Mouse (Mus musculus) hindbrain, embryonic 14.5 days (tissue): ENCODE data around the gene Prl8a6. TPM values are rescaled to one million over a fixed set of nuclear protein-coding genes. Genes with fewer than 3 reads are reported as not detected.

Source experiments
- ATAC-seq: fragments of 200-750 bp; cut with Nextera tagmentation; 2 replicates; pipeline ENCODE4 v1.8.0; 2017; ENCODE audit warnings: moderate number of reproducible peaks, mild to moderate bottlenecking, moderate TSS enrichment, moderate library complexity; ENCODE audit not compliant: low FRiP score
- DNase-seq: peaks from one replicate; pipeline ENCODE4 v3.0.0-alpha.2; 2015; ENCODE audit warnings: low spot score
- H3K27ac ChIP-seq: fragments of 300-500 bp; sonication (generic); 2 replicates; pipeline ENCODE4 v1.5.1; 2014; ENCODE audit warnings: mild to moderate bottlenecking, moderate library complexity
- H3K27me3 ChIP-seq: fragments of 300-500 bp; sonication (generic); 2 replicates; pipeline ENCODE4 v1.6.1; 2014; ENCODE audit warnings: mild to moderate bottlenecking, low read length, mixed read lengths; ENCODE audit not compliant: control insufficient read depth, insufficient read depth
- H3K36me3 ChIP-seq: fragments of 300-500 bp; sonication (generic); replicated peaks from 2 replicates; pipeline ENCODE4 v1.6.1; 2014; ENCODE audit not compliant: control insufficient read depth, insufficient read depth
- H3K4me1 ChIP-seq: fragments of 300-500 bp; sonication (generic); replicated peaks from 2 replicates; pipeline ENCODE4 v1.6.1; 2014; ENCODE audit warnings: antibody characterized with exemption, low read length, mixed read lengths; ENCODE audit not compliant: control insufficient read depth, insufficient read depth
- H3K4me2 ChIP-seq: fragments of 300-500 bp; sonication (generic); replicated peaks from 2 replicates; pipeline ENCODE4 v1.6.1; 2014; ENCODE audit warnings: mild to moderate bottlenecking, moderate library complexity
- H3K4me3 ChIP-seq: fragments of 300-500 bp; sonication (generic); replicated peaks from 2 replicates; pipeline ENCODE4 v1.5.1; 2014; ENCODE audit warnings: mild to moderate bottlenecking, low read length
- H3K9ac ChIP-seq: fragments of 300-500 bp; sonication (generic); 2 replicates; pipeline ENCODE4 v1.6.1; 2014
- H3K9me3 ChIP-seq: fragments of 300-500 bp; sonication (generic); 2 replicates; pipeline ENCODE4 v1.6.1; 2016; ENCODE audit warnings: low read length; ENCODE audit not compliant: control insufficient read depth
- WGBS: fragments of 180-500 bp; shearing (Covaris S2); extraction: QIAGEN DNeasy Blood & Tissue Kit; methylation state at CpG from one replicate; pipeline ENCODE4 v1.1.7; 2014; 5-methylcytosine and 5-hydroxymethylcytosine counted together
- polyA plus RNA-seq: library from polyadenylated mRNA; unstranded; fragments of >200 nt; fragmentation: Nextera tagmentation; extraction: Ambion mirVana; gene quantifications from 2 replicates; pipeline ENCODE4 v1.2.1, GENCODE M21; 2014

The Prl8a6 gene
- polyA plus RNA-seq: not detected in 2 replicates

- Histone ChIP-seq H3K27ac (no peak within 1 kb of the TSS), H3K4me3 (no peak within 1 kb of the TSS), H3K9me3 (0 out of 2 replicates have a peak, but pooled peaks cover 3% of the 10 kb centered on the region), H3K27me3 (no peaks in the 10 kb centered on the region), H3K4me2 (no peak within 1 kb of the TSS), H3K4me1 (no peaks in the 10 kb centered on the region), H3K36me3 (no peaks in the 10 kb centered on the region), H3K9ac (no peak within 1 kb of the TSS)
- ATAC-seq: no peak
- DNase-seq: no peak
- 86% methylated on average over 3 of the region's 3 CpGs for WGBS
Observed at GRCm38 (mm10) chr13:27438588-27438987, at the start of gene Prl8a6. Gene Prl8a6, minus strand, starts transcription at chr13:27438688.

- ATAC-seq: no peak
- Histone ChIP-seq H3K9me3 (no peaks in the 10 kb centered on the region), H3K27me3 (no peaks in the 10 kb centered on the region), H3K4me2 (no peak overlapping the region), H3K4me3 (no peak overlapping the region), H3K4me1 (no peaks in the 10 kb centered on the region), H3K27ac (no peak overlapping the region), H3K36me3 (no peaks in the 10 kb centered on the region), H3K9ac (no peak overlapping the region)
- whole genome bisulfite sequencing: 79% methylated on average over 1 of the region's 1 CpGs
- DNase-seq: no peak
Observed at GRCm38 (mm10) chr13:27433159-27433558, 5.3 kb downstream of the Prl8a6 start.

- Histone ChIP-seq H3K4me1 (no peaks in the 10 kb centered on the region), H3K9me3 (no peaks in the 10 kb centered on the region), H3K36me3 (no peaks in the 10 kb centered on the region)
Observed at GRCm38 (mm10) chr13:27413640-27414039, 24.8 kb downstream of the Prl8a6 start.

GRCm38 (mm10) chr13:27399061-27399724 is 39.3 kb downstream of the Prl8a6 start:
- no peak overlapping the region for H3K4me3 ChIP-seq
- 86% methylated on average over 7 of the region's 7 CpGs for WGBS
- H3K27me3 ChIP-seq: no peaks in the 10 kb centered on the region
- H3K4me1 ChIP-seq: no peaks in the 10 kb centered on the region
- ATAC-seq: peak; percentile 85
- no peak overlapping the region for H3K9ac ChIP-seq
- no peaks in the 10 kb centered on the region for H3K36me3 ChIP-seq
- H3K9me3 ChIP-seq: no peaks in the 10 kb centered on the region
- H3K27ac ChIP-seq: no peak overlapping the region
- DNase-seq: peak; percentile 54
- H3K4me2 ChIP-seq: no peak overlapping the region

More at GRCm38 (mm10) chr13:27413640-27414039, 24.8 kb downstream of the Prl8a6 start:
- ATAC-seq (no peak), DNase-seq (no peak)
- no peak overlapping the region for H3K4me2 ChIP-seq
- no peak overlapping the region for H3K4me3 ChIP-seq
- no peaks in the 10 kb centered on the region for H3K27me3 ChIP-seq
- no peak overlapping the region for H3K27ac ChIP-seq
- no peak overlapping the region for H3K9ac ChIP-seq

GRCm38 (mm10) chr13:27390746-27391145 is 47.7 kb downstream of the Prl8a6 start, which contains the start of gene Prl2b1:
Gene Prl2b1, minus strand, starts transcription at chr13:27390846.
- Histone ChIP-seq H3K27me3 (no peaks in the 10 kb centered on the region), H3K4me2 (no peak within 1 kb of the TSS), H3K9me3 (no peaks in the 10 kb centered on the region), H3K9ac (no peak within 1 kb of the TSS), H3K36me3 (no peaks in the 10 kb centered on the region), H3K4me1 (no peaks in the 10 kb centered on the region), H3K4me3 (no peak within 1 kb of the TSS), H3K27ac (no peak within 1 kb of the TSS)
- ATAC-seq (no peak), DNase-seq (no peak)
- 83% methylated on average over 6 of the region's 6 CpGs for WGBS

Other genes with a start within 250 kb of the Prl8a6 start
- not detected in 2 replicates for gene Prl3c1, start 242.0 kb downstream of the Prl8a6 start, polyA plus RNA-seq
- gene Prl3b1, start 196.8 kb downstream of the Prl8a6 start, polyA plus RNA-seq: not detected in 2 replicates
- gene Prl3a1, start 179.3 kb downstream of the Prl8a6 start, polyA plus RNA-seq: not detected in 2 replicates
- gene Prl6a1, start 126.1 kb downstream of the Prl8a6 start, polyA plus RNA-seq: not detected in 2 replicates
- gene Prl8a2, start 93.0 kb downstream of the Prl8a6 start, polyA plus RNA-seq: not detected in 2 replicates
- not detected in 2 replicates for gene Prl2b1, start 47.8 kb downstream of the Prl8a6 start, polyA plus RNA-seq
- not detected in 2 replicates for gene Prl8a8, start 74.5 kb upstream of the Prl8a6 start, polyA plus RNA-seq
- not detected in 2 replicates for gene Prl8a9, start 125.9 kb upstream of the Prl8a6 start, polyA plus RNA-seq
- not detected in 2 replicates for gene Prl8a1, start 143.5 kb upstream of the Prl8a6 start, polyA plus RNA-seq
- not detected in 2 replicates for gene Prl7b1, start 171.9 kb upstream of the Prl8a6 start, polyA plus RNA-seq
- not detected in 2 replicates for gene Prl7a1, start 203.8 kb upstream of the Prl8a6 start, polyA plus RNA-seq
- not detected in 2 replicates for gene Prl7a2, start 229.3 kb upstream of the Prl8a6 start, polyA plus RNA-seq